Mouse (Mus musculus) heart, postnatal 0 days (tissue): ENCODE data around the gene Prrt4. TPM values are rescaled to one million over a fixed set of nuclear protein-coding genes. Genes with fewer than 3 reads are reported as not detected.

Experiments
- ATAC-seq: fragments of 200-750 bp; cut with Nextera tagmentation; 2 replicates; pipeline ENCODE4 v1.8.0; 2017; ENCODE audit warnings: low read depth, moderate number of reproducible peaks, moderate library complexity; ENCODE audit not compliant: insufficient read depth
- DNase-seq: peaks from one replicate; pipeline ENCODE4 v3.0.0-alpha.2; 2016; ENCODE audit warnings: low spot score
- H3K27ac ChIP-seq: fragments of 300-500 bp; sonication (generic); 2 replicates; pipeline ENCODE4 v1.5.1; 2014; ENCODE audit warnings: low read depth, mild to moderate bottlenecking
- H3K27me3 ChIP-seq: fragments of 300-500 bp; sonication (generic); 2 replicates; pipeline ENCODE4 v1.6.1; 2014; ENCODE audit warnings: low read length, mixed read lengths; ENCODE audit not compliant: control insufficient read depth, insufficient read depth
- H3K36me3 ChIP-seq: fragments of 300-500 bp; sonication (generic); replicated peaks from 2 replicates; pipeline ENCODE4 v1.6.1; 2014; ENCODE audit warnings: low read length, mixed read lengths; ENCODE audit not compliant: control insufficient read depth, insufficient read depth
- H3K4me1 ChIP-seq: fragments of 300-500 bp; sonication (generic); 2 replicates; pipeline ENCODE4 v1.6.1; 2014; ENCODE audit warnings: antibody characterized with exemption; ENCODE audit not compliant: control insufficient read depth, insufficient read depth
- H3K4me2 ChIP-seq: fragments of 300-500 bp; sonication (generic); 2 replicates; pipeline ENCODE4 v1.6.1; 2014; ENCODE audit warnings: low read depth, mild to moderate bottlenecking, low read length, moderate library complexity
- H3K4me3 ChIP-seq: fragments of 300-500 bp; sonication (generic); 2 replicates; pipeline ENCODE4 v1.5.1; 2014; ENCODE audit warnings: low read depth, low read length
- H3K9ac ChIP-seq: fragments of 300-500 bp; sonication (generic); replicated peaks from 2 replicates; pipeline ENCODE4 v1.6.1; 2014; ENCODE audit warnings: low read depth, low read length, mixed read lengths
- H3K9me3 ChIP-seq: fragments of 300-500 bp; sonication (generic); replicated peaks from 2 replicates; pipeline ENCODE4 v1.6.1; 2016; ENCODE audit warnings: low read length; ENCODE audit not compliant: control insufficient read depth
- CTCF ChIP-seq: IDR thresholded peaks from 2 replicates; pipeline ENCODE4 v1.5.1; 2016; ENCODE audit warnings: antibody characterized with exemption, control low read depth, low read depth
- EP300 ChIP-seq: IDR thresholded peaks from 2 replicates; pipeline ENCODE4 v1.6.1; 2016; ENCODE audit warnings: antibody characterized with exemption, low read depth
- WGBS: fragments of 180-500 bp; shearing (Covaris S2); extraction: QIAGEN DNeasy Blood & Tissue Kit; methylation state at CpG from one replicate; pipeline ENCODE4 v1.1.7; 2014; 5-methylcytosine and 5-hydroxymethylcytosine counted together
- polyA plus RNA-seq: library from polyadenylated mRNA; unstranded; fragments of >200 nt; fragmentation: Nextera tagmentation; extraction: Ambion mirVana; gene quantifications from 2 replicates; pipeline ENCODE4 v1.2.1, GENCODE M21; 2015
- total RNA-seq: library from RNA; depleted of rRNA; stranded (reverse); fragments of >200 nt; gene quantifications from 2 replicates; pipeline ENCODE4 v1.2.3, GENCODE M21; 2014; ENCODE audit warnings: low replicate concordance

Gene Prrt4
- total and polyA plus RNA-seq, 2 experiments from 2014 or later = 0.65 to 1.6 TPM

GRCm38 (mm10) chr6:29160786-29161185 lies 18.6 kb downstream of the Prrt4 start:
- TF ChIP-seq CTCF (no peak), EP300 (no peak)
- 0 out of 2 replicates have a peak, but pooled peaks cover 2% of the 10 kb centered on the region for H3K27me3 ChIP-seq
- WGBS = 83% methylated on average over 2 of the region's 2 CpGs
- H3K9me3 ChIP-seq = no peaks in the 10 kb centered on the region
- no peak overlapping the region for H3K27ac ChIP-seq
- no peak overlapping the region for H3K9ac ChIP-seq
- H3K4me3 ChIP-seq = no peak overlapping the region
- peaks cover 44% of the 10 kb centered on the region for H3K36me3 ChIP-seq
- ATAC-seq (no peak), DNase-seq (no peak)
- no peaks in the 10 kb centered on the region for H3K4me1 ChIP-seq
- H3K4me2 ChIP-seq = no peak overlapping the region

DNA sequence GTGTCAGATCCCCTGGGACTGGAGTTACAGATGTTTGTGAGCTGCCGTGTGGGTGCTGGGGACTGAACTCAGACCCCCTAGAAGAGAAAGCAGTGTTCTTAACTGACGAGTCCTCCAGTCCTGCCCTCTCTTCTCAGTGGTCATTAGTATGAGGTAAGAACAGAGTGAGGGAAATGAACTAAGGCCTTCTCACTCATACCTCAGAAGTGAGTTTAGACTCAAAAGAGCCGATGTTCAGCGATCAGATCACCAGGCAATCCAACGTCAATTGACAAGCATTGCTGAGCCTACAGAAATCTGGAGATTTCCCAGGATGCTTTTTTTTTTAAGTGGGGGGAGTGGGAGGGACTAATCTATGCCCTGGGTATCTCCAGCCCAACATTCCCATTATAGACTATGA lies 23.1 kb downstream of the Prrt4 start:
- 92% methylated on average over 5 of the region's 5 CpGs for WGBS
- Histone ChIP-seq H3K9ac (no peak overlapping the region), H3K36me3 (peaks cover 81% of the 10 kb centered on the region), H3K4me3 (no peak overlapping the region), H3K9me3 (no peaks in the 10 kb centered on the region), H3K4me1 (no peaks in the 10 kb centered on the region), H3K27ac (no peak overlapping the region), H3K4me2 (no peak overlapping the region), H3K27me3 (no peaks in the 10 kb centered on the region)
- ATAC-seq (no peak), DNase-seq (no peak)
- TF ChIP-seq CTCF = no peak
- no peak for TF ChIP-seq EP300

DNA sequence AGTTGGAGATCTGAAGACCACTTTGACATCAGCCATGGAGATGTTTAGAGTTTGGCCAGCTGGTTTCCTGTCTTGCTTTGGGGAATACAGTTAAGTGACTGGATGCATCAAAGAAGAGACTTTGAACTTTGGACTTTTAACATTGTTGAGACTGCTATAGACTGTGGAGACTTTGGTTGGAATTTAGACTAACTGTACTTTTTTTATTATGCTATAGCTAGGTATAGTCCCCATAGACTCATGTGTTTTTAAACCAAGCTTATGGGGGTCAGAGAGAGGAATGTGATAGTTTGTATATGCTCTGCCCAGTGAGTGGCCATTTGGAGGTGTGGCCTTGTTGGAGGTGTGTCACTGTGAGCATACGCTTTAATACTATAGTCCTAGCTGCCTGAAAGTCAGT lies 29.4 kb downstream of the Prrt4 start:
- Histone ChIP-seq H3K9ac (no peak overlapping the region), H3K4me2 (no peak overlapping the region), H3K9me3 (no peaks in the 10 kb centered on the region), H3K4me1 (peaks cover 19% of the 10 kb centered on the region), H3K4me3 (no peak overlapping the region), H3K27ac (no peak overlapping the region), H3K36me3 (peaks cover 35% of the 10 kb centered on the region), H3K27me3 (no peaks in the 10 kb centered on the region)
- DNase-seq = no peak
- WGBS = 90% methylated on average over 1 of the region's 1 CpGs
- TF ChIP-seq EP300 = no peak
- no peak for TF ChIP-seq CTCF
- ATAC-seq = no peak

DNA sequence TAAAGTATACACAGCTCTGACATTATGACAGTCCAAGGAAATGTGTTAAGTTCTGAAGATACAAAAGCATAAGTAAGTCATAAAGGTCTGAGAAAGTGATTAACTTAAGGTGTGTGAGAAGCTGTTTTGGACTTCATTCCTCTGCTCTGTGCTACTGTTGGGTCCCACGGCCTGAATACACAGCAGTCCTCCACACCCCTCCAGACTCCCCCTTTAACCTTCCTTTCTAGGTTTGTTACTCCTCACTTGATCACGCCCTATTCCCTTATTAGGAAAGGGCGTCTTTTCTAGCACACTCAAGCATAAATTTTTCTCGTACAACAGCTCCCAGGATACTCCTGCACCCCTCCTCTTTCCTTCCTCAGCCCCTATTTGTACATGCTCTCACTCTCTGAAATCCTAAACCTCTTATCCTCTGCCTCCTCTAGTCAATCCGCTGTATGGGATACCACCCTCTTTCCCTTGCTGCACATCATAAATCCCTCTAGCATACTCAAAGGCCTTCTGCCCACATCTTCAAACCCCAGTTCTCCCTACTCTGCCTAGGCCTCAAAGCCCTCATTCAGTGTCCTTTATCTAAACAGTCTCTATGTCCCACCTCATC lies 31.9 kb downstream of the Prrt4 start:
- no peaks in the 10 kb centered on the region for H3K9me3 ChIP-seq

DNA sequence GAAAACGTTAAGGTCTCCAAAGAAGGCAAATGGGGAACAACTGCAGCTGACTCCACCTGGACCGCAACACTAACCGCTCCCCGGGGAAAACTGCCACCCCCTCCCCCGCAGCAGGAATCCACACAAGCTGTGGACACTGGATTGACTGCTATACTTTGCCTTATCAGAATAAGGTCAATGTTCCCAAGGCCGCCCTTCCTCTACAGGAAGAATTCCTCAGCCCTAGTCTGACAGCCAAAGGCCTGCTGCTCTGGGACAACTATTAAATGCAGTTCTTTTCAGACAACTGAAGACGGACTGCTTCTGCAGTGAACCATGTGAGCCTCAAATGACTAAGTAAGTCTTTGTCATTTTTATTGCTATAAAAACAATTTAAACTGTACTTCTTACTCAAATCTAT lies 32.7 kb downstream of the Prrt4 start:
- H3K9ac ChIP-seq = no peak overlapping the region; the same call in 1 of the 2 replicates
- no peaks in the 10 kb centered on the region for H3K9me3 ChIP-seq
- peaks cover 17% of the 10 kb centered on the region; the same call in 1 of the 2 replicates for H3K36me3 ChIP-seq
- peak; percentile 57 for DNase-seq
- H3K4me2 ChIP-seq = peak overlapping the region; percentile 4; the same call in 1 of the 2 replicates
- H3K4me3 ChIP-seq = no peak overlapping the region
- TF ChIP-seq CTCF (no peak), EP300 (no peak)
- ATAC-seq = peak; percentile 72
- 23% methylated on average over 7 of the region's 7 CpGs for WGBS
- no peaks in the 10 kb centered on the region for H3K27me3 ChIP-seq
- H3K4me1 ChIP-seq = peaks cover 21% of the 10 kb centered on the region
- H3K27ac ChIP-seq = peak overlapping the region; percentile 39

More for the DNA sequence above, 31.9 kb downstream of the Prrt4 start:
- peaks cover 21% of the 10 kb centered on the region for H3K4me1 ChIP-seq
- WGBS = 73% methylated on average over 5 of the region's 5 CpGs
- peaks cover 17% of the 10 kb centered on the region; the same call in 1 of the 2 replicates for H3K36me3 ChIP-seq
- no peak overlapping the region for H3K4me3 ChIP-seq
- no peak for ATAC-seq
- H3K27me3 ChIP-seq = no peaks in the 10 kb centered on the region
- DNase-seq = no peak
- no peak for TF ChIP-seq CTCF
- TF ChIP-seq EP300 = no peak
- H3K9ac ChIP-seq = no peak overlapping the region
- H3K27ac ChIP-seq = no peak overlapping the region
- H3K4me2 ChIP-seq = no peak overlapping the region
